Mouse (Mus musculus) limb, embryonic 11.5 days (tissue): ENCODE data around the gene Socs1. TPM values are rescaled to one million over a fixed set of nuclear protein-coding genes. Genes with fewer than 3 reads are reported as not detected.

ENCODE experiments used
- ATAC-seq: fragments of 200-750 bp; cut with Nextera tagmentation; 2 replicates; pipeline ENCODE4 v1.8.0; 2017; ENCODE audit warnings: low read depth; ENCODE audit not compliant: insufficient number of reproducible peaks, low FRiP score, low TSS enrichment
- DNase-seq: peaks from one replicate; pipeline ENCODE4 v3.0.0-alpha.2; 2015; ENCODE audit warnings: low spot score
- H3K27ac ChIP-seq: fragments of 300-500 bp; sonication (generic); replicated peaks from 2 replicates; pipeline ENCODE4 v1.5.1; 2014; ENCODE audit warnings: low read depth, mild to moderate bottlenecking, low read length
- H3K27me3 ChIP-seq: fragments of 300-500 bp; sonication (generic); 2 replicates; pipeline ENCODE4 v1.6.1; 2014; ENCODE audit warnings: mild to moderate bottlenecking, low read length, mixed read lengths; ENCODE audit not compliant: control insufficient read depth, insufficient read depth
- H3K36me3 ChIP-seq: fragments of 300-500 bp; sonication (generic); 2 replicates; pipeline ENCODE4 v1.6.1; 2014; ENCODE audit warnings: mild to moderate bottlenecking, low read length, moderate library complexity, mixed read lengths; ENCODE audit not compliant: control insufficient read depth, insufficient read depth
- H3K4me1 ChIP-seq: fragments of 300-500 bp; sonication (generic); 2 replicates; pipeline ENCODE4 v1.6.1; 2014; ENCODE audit warnings: low read length, mixed read lengths; ENCODE audit not compliant: control insufficient read depth, insufficient read depth
- H3K4me2 ChIP-seq: fragments of 300-500 bp; sonication (generic); 2 replicates; pipeline ENCODE4 v1.6.1; 2014; ENCODE audit warnings: low read depth, mild to moderate bottlenecking, moderate library complexity; ENCODE audit not compliant: severe bottlenecking
- H3K4me3 ChIP-seq: fragments of 300-500 bp; sonication (generic); 2 replicates; pipeline ENCODE4 v1.5.1; 2014; ENCODE audit warnings: low read depth, low read length
- H3K9ac ChIP-seq: fragments of 300-500 bp; sonication (generic); 2 replicates; pipeline ENCODE4 v1.6.1; 2014; ENCODE audit warnings: mild to moderate bottlenecking, low read length
- H3K9me3 ChIP-seq: fragments of 300-500 bp; sonication (generic); 2 replicates; pipeline ENCODE4 v1.6.1; 2016; ENCODE audit warnings: low read length; ENCODE audit not compliant: control insufficient read depth
- WGBS: fragments of 180-500 bp; shearing (Covaris S2); extraction: QIAGEN DNeasy Blood & Tissue Kit; methylation state at CpG from one replicate; pipeline ENCODE4 v1.1.7; 2014; 5-methylcytosine and 5-hydroxymethylcytosine counted together
- polyA plus RNA-seq: library from polyadenylated mRNA; unstranded; fragments of >200 nt; fragmentation: Nextera tagmentation; extraction: Ambion mirVana; gene quantifications from 2 replicates; pipeline ENCODE4 v1.2.1, GENCODE M21; 2014

The Socs1 gene
- polyA plus RNA-seq, 1 experiment from 2014 or later: 5.5 TPM

GRCm38 (mm10) chr16:10774726-10775125 lies 10.6 kb downstream of the Socs1 start:
- 62% methylated on average over 4 of the region's 4 CpGs for whole genome bisulfite sequencing

GRCm38 (mm10) chr16:10773543-10773942 lies 11.8 kb downstream of the Socs1 start:
- no peak overlapping the region for H3K4me3 ChIP-seq
- H3K9ac ChIP-seq: no peak overlapping the region
- no peak overlapping the region for H3K27ac ChIP-seq
- no peak overlapping the region for H3K4me2 ChIP-seq
- no peaks in the 10 kb centered on the region for H3K9me3 ChIP-seq
- no peaks in the 10 kb centered on the region for H3K4me1 ChIP-seq
- DNase-seq (no peak), ATAC-seq (no peak)
- 84% methylated on average over 8 of the region's 8 CpGs for WGBS
- H3K36me3 ChIP-seq: no peaks in the 10 kb centered on the region
- H3K27me3 ChIP-seq: no peaks in the 10 kb centered on the region

More at GRCm38 (mm10) chr16:10774726-10775125, 10.6 kb downstream of the Socs1 start:
- Histone ChIP-seq H3K27me3 (no peaks in the 10 kb centered on the region), H3K4me3 (no peak overlapping the region), H3K36me3 (no peaks in the 10 kb centered on the region), H3K4me2 (no peak overlapping the region), H3K9ac (no peak overlapping the region), H3K9me3 (no peaks in the 10 kb centered on the region), H3K27ac (no peak overlapping the region), H3K4me1 (no peaks in the 10 kb centered on the region)
- DNase-seq (no peak), ATAC-seq (no peak)

- no peak for ATAC-seq
- Histone ChIP-seq H3K9me3 (no peaks in the 10 kb centered on the region), H3K36me3 (no peaks in the 10 kb centered on the region), H3K4me2 (no peak overlapping the region), H3K27me3 (no peaks in the 10 kb centered on the region), H3K4me3 (no peak overlapping the region), H3K4me1 (no peaks in the 10 kb centered on the region), H3K9ac (no peak overlapping the region), H3K27ac (no peak overlapping the region)
- WGBS: 39% methylated on average over 19 of the region's 19 CpGs
- DNase-seq: no peak
Measured at GRCm38 (mm10) chr16:10771769-10772510, 13.4 kb downstream of the Socs1 start.

- Histone ChIP-seq H3K9ac (no peak overlapping the region), H3K27me3 (no peaks in the 10 kb centered on the region), H3K36me3 (no peaks in the 10 kb centered on the region), H3K4me3 (no peak overlapping the region), H3K27ac (no peak overlapping the region), H3K4me1 (no peaks in the 10 kb centered on the region), H3K4me2 (no peak overlapping the region), H3K9me3 (no peaks in the 10 kb centered on the region)
- no peak for ATAC-seq
- DNase-seq: no peak
- WGBS: 42% methylated on average over 4 of the region's 4 CpGs
Measured at GRCm38 (mm10) chr16:10770531-10771325, 14.6 kb downstream of the Socs1 start.

- Histone ChIP-seq H3K9me3 (no peaks in the 10 kb centered on the region), H3K4me3 (no peak overlapping the region), H3K4me1 (no peaks in the 10 kb centered on the region), H3K9ac (no peak overlapping the region), H3K27ac (no peak overlapping the region), H3K4me2 (no peak overlapping the region), H3K27me3 (no peaks in the 10 kb centered on the region), H3K36me3 (no peaks in the 10 kb centered on the region)
- ATAC-seq: no peak
- 42% methylated on average over 2 of the region's 2 CpGs for WGBS
- no peak for DNase-seq
Measured at GRCm38 (mm10) chr16:10769661-10770060, 15.7 kb downstream of the Socs1 start.

- H3K27me3 ChIP-seq: no peaks in the 10 kb centered on the region
- H3K36me3 ChIP-seq: no peaks in the 10 kb centered on the region
- no peaks in the 10 kb centered on the region for H3K4me1 ChIP-seq
- H3K9ac ChIP-seq: no peak overlapping the region
- H3K27ac ChIP-seq: no peak overlapping the region
- no peaks in the 10 kb centered on the region for H3K9me3 ChIP-seq
- 49% methylated on average over 9 of the region's 9 CpGs for WGBS
- H3K4me2 ChIP-seq: no peak overlapping the region
- no peak overlapping the region for H3K4me3 ChIP-seq
- no peak for DNase-seq
- ATAC-seq: no peak
Measured at GRCm38 (mm10) chr16:10768821-10769220, 16.5 kb downstream of the Socs1 start.

- no peak overlapping the region for H3K4me2 ChIP-seq
- 46% methylated on average over 4 of the region's 4 CpGs for WGBS
Measured at GRCm38 (mm10) chr16:10767158-10767557, 18.2 kb downstream of the Socs1 start.

GRCm38 (mm10) chr16:10764323-10764722 lies 21.0 kb downstream of the Socs1 start:
- Histone ChIP-seq H3K4me2 (no peak overlapping the region), H3K9ac (no peak overlapping the region), H3K9me3 (no peaks in the 10 kb centered on the region), H3K27ac (no peak overlapping the region), H3K4me1 (0 out of 2 replicates have a peak, but pooled peaks cover 3% of the 10 kb centered on the region), H3K27me3 (no peaks in the 10 kb centered on the region), H3K4me3 (no peak overlapping the region), H3K36me3 (no peaks in the 10 kb centered on the region)
- DNase-seq: no peak
- 77% methylated on average over 2 of the region's 2 CpGs for WGBS
- ATAC-seq: no peak

More at GRCm38 (mm10) chr16:10767158-10767557, 18.2 kb downstream of the Socs1 start:
- DNase-seq (peak; percentile 82), ATAC-seq (no peak)
- H3K4me1 ChIP-seq: no peaks in the 10 kb centered on the region
- no peak overlapping the region for H3K9ac ChIP-seq
- H3K27ac ChIP-seq: no peak overlapping the region
- no peaks in the 10 kb centered on the region for H3K9me3 ChIP-seq
- H3K4me3 ChIP-seq: no peak overlapping the region
- no peaks in the 10 kb centered on the region for H3K27me3 ChIP-seq
- H3K36me3 ChIP-seq: no peaks in the 10 kb centered on the region
